Mouse (Mus musculus) testis, adult 2 months (tissue): ENCODE data around the gene Fam171a2.

Experiments used
- CTCF ChIP-seq: fragments of 200-500 bp; IDR thresholded peaks from 2 replicates; pipeline ENCODE4 v1.5.1; 2012; ENCODE audit warnings: low read depth, mild to moderate bottlenecking, inconsistent platforms, low read length, moderate library complexity; ENCODE audit not compliant: control insufficient read depth, insufficient read depth, insufficient replicate concordance
- POLR2A ChIP-seq: fragments of 200-500 bp; IDR thresholded peaks from 2 replicates; pipeline ENCODE4 v1.6.1; 2012; ENCODE audit warnings: low read depth, mild to moderate bottlenecking, inconsistent platforms, low read length, moderate library complexity; ENCODE audit not compliant: control insufficient read depth

DNA sequence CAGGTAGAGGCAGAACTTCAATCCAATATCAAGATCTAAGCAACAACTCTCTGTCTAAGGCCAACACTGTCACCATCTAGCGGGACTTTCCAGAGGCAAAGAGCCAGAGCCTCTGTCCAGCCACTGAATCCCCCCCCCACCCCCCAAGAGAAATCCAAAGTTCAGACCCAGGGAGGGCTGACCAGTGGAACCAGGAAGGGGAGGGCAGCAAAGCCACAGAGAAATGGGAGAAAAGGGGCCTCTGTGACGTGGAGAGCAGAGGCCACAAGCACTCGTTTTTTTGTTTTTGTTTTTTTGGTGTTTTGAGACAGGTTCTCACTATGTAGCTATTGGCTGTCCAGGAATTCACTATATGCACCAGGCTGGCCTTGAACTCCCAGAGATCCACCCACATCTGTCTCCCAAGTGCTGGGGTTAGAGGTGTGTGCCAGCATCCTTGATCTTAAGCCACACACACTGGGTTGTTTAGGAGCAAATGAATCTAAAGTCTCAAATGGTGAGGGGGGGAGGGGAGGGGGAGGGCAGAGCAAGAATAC is 37.6 kb downstream of the Fam171a2 start:
- TF ChIP-seq CTCF (no peak), POLR2A (no peak)
